Mouse (Mus musculus) liver, embryonic 14.5 days (tissue): ENCODE results near the gene Mta2.

Experiments
- CTCF ChIP-seq: IDR thresholded peaks from 2 replicates; pipeline ENCODE4 v1.5.1; 2016; ENCODE audit warnings: antibody characterized with exemption, low read depth, control low read depth
- EP300 ChIP-seq: IDR thresholded peaks from 2 replicates; pipeline ENCODE4 v1.6.1; 2016; ENCODE audit warnings: antibody characterized with exemption, low read depth

DNA sequence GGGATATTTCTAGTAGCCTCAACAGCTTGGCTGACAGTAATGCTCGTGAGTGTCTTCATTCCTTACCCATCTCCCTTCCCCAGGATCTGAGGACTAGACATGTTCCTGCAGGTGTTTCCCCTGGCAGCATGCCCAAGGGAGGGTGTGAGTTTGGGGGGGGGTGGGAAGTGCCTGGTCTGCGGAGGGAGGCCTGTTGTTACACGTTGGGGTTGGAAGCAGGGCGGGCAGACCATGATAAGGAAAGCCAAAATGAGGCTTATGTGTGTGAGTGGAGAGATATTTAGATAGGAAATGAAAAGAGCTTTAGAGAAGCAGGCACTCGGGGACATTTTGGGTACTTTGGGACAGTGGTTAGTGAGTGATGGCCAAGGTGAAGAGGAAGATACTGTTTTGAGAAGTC is 2.4 kb downstream of the Mta2 start:
- TF ChIP-seq CTCF (no peak), EP300 (no peak; the same call in 1 of the 2 replicates)
